Mouse (Mus musculus): ENCODE results near the gene Bicc1. TPM values are rescaled to one million over a fixed set of nuclear protein-coding genes. Genes with fewer than 3 reads are reported as not detected.
"Not testable (repeated sequence)": the region's sequence is repeated elsewhere in the genome, so short reads cannot be mapped to it uniquely, and the experiment has no call there.

The Bicc1 gene
- total and polyA plus RNA-seq, 2 experiments from 2014 or later: 4.9 to 6.5 TPM

DNA sequence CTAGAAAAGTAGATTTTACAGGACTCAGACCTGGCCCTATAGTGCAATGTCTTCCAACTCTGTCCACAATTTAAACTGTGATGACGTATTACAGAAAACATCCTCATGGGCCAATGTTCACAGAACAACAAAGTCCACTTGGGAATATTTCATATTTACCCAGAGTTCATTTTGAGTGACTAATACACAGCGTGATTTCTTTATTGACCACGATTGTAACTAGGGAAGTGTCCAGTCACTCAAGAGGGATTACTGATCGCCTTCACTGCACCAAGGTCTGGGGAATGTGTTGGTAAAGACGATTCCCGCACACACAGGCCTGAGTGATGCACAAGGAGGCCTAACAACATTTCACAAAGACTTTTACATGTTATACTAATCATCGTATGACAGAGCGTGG, 197.9 kb downstream of the Bicc1 start:
- Histone ChIP-seq H3K9me3 (ENCODE audit: low read length) (no peaks in the 10 kb centered on the region), H3K4me2 (ENCODE audit: low read depth, low read length, poor library complexity, severe bottlenecking) (no peak overlapping the region), H3K4me3 (ENCODE audit: low read depth, low read length) (no peak overlapping the region), H3K27ac (ENCODE audit: low read depth, low read length) (no peak overlapping the region), H3K27me3 (ENCODE audit: insufficient read depth, low read length) (no peaks in the 10 kb centered on the region), H3K36me3 (ENCODE audit: insufficient read depth, low read length) (no peaks in the 10 kb centered on the region), H3K9ac (replicated peaks; ENCODE audit: low read length, poor library complexity, severe bottlenecking) (no peak overlapping the region), H3K4me1 (ENCODE audit: insufficient read depth, low read length) (no peaks in the 10 kb centered on the region)
- DNase-seq (ENCODE audit: low spot score) (no peak), ATAC-seq (ENCODE audit: low FRiP score) (no peak)
- no peak for TF ChIP-seq CTCF (IDR thresholded peaks at IDR 0.05)
- 78% methylated on average over 8 of the region's 8 CpGs for WGBS

DNA sequence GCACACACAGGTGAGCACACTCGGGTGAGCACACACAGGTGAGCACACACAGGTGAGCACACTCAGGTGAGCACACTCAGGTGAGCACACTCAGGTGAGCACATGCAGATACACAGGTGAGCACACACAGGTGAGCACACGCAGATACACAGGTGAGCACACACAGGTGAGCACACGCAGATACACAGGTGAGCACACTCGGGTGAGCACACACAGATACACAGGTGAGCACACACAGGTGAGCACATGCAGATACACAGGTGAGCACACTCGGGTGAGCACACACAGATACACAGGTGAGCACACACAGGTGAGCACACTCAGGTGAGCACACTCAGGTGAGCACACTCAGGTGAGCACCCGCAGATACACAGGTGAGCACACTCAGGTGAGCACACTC, 199.1 kb downstream of the Bicc1 start:
- not testable (repeated sequence) for H3K4me1 ChIP-seq (ENCODE audit: insufficient read depth, low read length); H3K9ac ChIP-seq (replicated peaks; ENCODE audit: low read length, poor library complexity, severe bottlenecking); H3K27me3 ChIP-seq (ENCODE audit: insufficient read depth, low read length); ATAC-seq (ENCODE audit: low FRiP score); H3K36me3 ChIP-seq (ENCODE audit: insufficient read depth, low read length); H3K9me3 ChIP-seq (ENCODE audit: low read length); H3K4me2 ChIP-seq (ENCODE audit: low read depth, low read length, poor library complexity, severe bottlenecking); H3K4me3 ChIP-seq (ENCODE audit: low read depth, low read length); H3K27ac ChIP-seq (ENCODE audit: low read depth, low read length); DNase-seq (ENCODE audit: low spot score)
- WGBS: 95% methylated on average over 6 of the region's 6 CpGs

DNA sequence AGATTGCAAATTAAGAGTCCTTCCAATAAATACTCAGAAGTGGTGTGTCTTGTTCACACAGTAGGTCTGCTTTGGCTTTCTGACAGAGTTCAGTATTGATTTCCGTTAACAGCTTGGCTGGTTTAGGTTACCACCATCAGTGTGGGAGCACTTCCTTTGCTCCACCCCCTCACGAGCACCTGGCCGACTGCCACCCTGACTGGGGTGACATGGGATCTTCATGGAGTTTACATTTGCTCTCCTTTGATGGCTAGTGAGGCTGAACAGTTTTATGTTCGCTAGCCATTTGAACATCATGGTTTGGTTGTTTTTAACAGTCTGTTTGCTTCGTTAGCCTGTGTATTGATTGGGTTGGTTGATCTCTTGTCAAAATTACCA, 206.7 kb downstream of the Bicc1 start:
- DNase-seq (ENCODE audit: low spot score) (no peak), ATAC-seq (ENCODE audit: low FRiP score) (0 out of 2 replicates have a peak, but pooled peaks have one; percentile 14)
- H3K36me3 ChIP-seq (ENCODE audit: insufficient read depth, low read length): no peaks in the 10 kb centered on the region
- H3K27me3 ChIP-seq (ENCODE audit: insufficient read depth, low read length): no peaks in the 10 kb centered on the region
- peak overlapping the region; percentile 47; the same call in 1 of the 2 replicates for H3K4me2 ChIP-seq (ENCODE audit: low read depth, low read length, poor library complexity, severe bottlenecking)
- no peak overlapping the region for H3K4me3 ChIP-seq (ENCODE audit: low read depth, low read length)
- TF ChIP-seq CTCF (IDR thresholded peaks at IDR 0.05): no peak
- H3K4me1 ChIP-seq (ENCODE audit: insufficient read depth, low read length): peaks cover 10% of the 10 kb centered on the region
- H3K9me3 ChIP-seq (ENCODE audit: low read length): no peaks in the 10 kb centered on the region
- H3K9ac ChIP-seq (replicated peaks; ENCODE audit: low read length, poor library complexity, severe bottlenecking): no peak overlapping the region
- peak overlapping the region; percentile 80; the same call in 1 of the 2 replicates for H3K27ac ChIP-seq (ENCODE audit: low read depth, low read length)
- WGBS: 58% methylated on average over 5 of the region's 5 CpGs

DNA sequence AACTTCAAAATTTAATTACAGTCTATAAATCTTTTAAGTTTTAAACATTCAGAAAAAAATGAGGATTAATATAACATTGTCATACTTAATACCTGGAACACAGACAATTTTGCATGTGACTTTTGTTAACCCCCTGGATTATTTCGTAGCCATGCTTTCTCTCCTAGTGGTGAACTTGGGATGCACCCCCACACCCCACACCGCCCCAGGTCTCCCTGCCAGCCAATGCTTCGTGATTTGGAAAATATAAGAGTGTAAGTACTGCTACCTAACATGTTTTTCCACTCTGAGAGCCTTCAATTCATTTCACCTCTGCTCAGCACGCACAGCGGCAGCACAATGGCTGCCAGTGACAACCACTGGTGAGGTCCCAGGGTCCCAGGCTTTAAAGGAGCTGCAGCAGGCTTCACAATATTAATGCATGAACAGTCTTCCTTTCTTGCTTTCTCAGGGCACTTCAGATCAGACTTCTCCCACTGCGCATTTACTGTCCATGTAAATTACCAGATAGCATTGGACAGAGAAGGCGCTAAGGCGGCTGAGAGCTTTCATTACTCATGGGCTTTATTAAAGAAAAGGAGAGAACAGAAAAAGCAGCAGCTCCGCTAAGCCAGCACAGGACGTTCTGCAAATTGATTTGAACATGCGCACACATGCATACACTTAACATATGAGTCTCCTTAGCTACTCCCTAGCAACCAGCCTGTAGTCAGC, 207.3 kb downstream of the Bicc1 start:
- 14% methylated on average over 11 of the region's 11 CpGs for WGBS
- Histone ChIP-seq H3K9ac (replicated peaks; ENCODE audit: low read length, poor library complexity, severe bottlenecking) (peak overlapping the region; percentile 51), H3K9me3 (ENCODE audit: low read length) (no peaks in the 10 kb centered on the region), H3K4me1 (ENCODE audit: insufficient read depth, low read length) (peaks cover 10% of the 10 kb centered on the region), H3K27me3 (ENCODE audit: insufficient read depth, low read length) (no peaks in the 10 kb centered on the region), H3K27ac (ENCODE audit: low read depth, low read length) (peak overlapping the region; percentile 80), H3K4me3 (ENCODE audit: low read depth, low read length) (peak overlapping the region; percentile 25), H3K36me3 (ENCODE audit: insufficient read depth, low read length) (no peaks in the 10 kb centered on the region), H3K4me2 (ENCODE audit: low read depth, low read length, poor library complexity, severe bottlenecking) (peak overlapping the region; percentile 47)
- peak; percentile 88 for DNase-seq (ENCODE audit: low spot score)
- ATAC-seq (ENCODE audit: low FRiP score): peak; percentile 78
- peak; percentile 44 for TF ChIP-seq CTCF (IDR thresholded peaks at IDR 0.05)

DNA sequence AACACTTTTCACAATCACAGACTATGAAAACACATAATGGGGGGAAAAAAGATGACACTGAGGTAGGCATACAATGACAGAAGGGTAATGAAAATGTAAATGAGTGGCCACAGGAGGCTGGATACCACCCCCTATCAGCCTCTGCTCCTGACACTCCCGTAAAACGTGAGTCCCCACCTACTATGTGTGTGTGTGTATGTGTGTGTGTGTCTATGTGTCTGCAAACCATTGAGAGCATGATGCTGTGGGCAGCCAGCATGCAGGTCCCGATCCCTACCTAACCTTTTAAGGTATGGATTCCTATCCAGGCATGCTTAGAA, 209.4 kb downstream of the Bicc1 start:
- peaks cover 10% of the 10 kb centered on the region for H3K4me1 ChIP-seq (ENCODE audit: insufficient read depth, low read length)
- H3K4me3 ChIP-seq (ENCODE audit: low read depth, low read length): no peak overlapping the region
- DNase-seq (ENCODE audit: low spot score) (no peak), ATAC-seq (ENCODE audit: low FRiP score) (no peak; the same call in 1 of the 2 replicates)
- WGBS: 15% methylated on average over 3 of the region's 3 CpGs
- peak overlapping the region; percentile 28 for H3K4me2 ChIP-seq (ENCODE audit: low read depth, low read length, poor library complexity, severe bottlenecking)
- H3K9ac ChIP-seq (replicated peaks; ENCODE audit: low read length, poor library complexity, severe bottlenecking): peak overlapping the region; percentile 6; the same call in 1 of the 2 replicates
- no peaks in the 10 kb centered on the region for H3K9me3 ChIP-seq (ENCODE audit: low read length)
- no peak for TF ChIP-seq CTCF (IDR thresholded peaks at IDR 0.05)
- H3K27ac ChIP-seq (ENCODE audit: low read depth, low read length): peak overlapping the region; percentile 65
- no peaks in the 10 kb centered on the region for H3K27me3 ChIP-seq (ENCODE audit: insufficient read depth, low read length)
- no peaks in the 10 kb centered on the region for H3K36me3 ChIP-seq (ENCODE audit: insufficient read depth, low read length)

DNA sequence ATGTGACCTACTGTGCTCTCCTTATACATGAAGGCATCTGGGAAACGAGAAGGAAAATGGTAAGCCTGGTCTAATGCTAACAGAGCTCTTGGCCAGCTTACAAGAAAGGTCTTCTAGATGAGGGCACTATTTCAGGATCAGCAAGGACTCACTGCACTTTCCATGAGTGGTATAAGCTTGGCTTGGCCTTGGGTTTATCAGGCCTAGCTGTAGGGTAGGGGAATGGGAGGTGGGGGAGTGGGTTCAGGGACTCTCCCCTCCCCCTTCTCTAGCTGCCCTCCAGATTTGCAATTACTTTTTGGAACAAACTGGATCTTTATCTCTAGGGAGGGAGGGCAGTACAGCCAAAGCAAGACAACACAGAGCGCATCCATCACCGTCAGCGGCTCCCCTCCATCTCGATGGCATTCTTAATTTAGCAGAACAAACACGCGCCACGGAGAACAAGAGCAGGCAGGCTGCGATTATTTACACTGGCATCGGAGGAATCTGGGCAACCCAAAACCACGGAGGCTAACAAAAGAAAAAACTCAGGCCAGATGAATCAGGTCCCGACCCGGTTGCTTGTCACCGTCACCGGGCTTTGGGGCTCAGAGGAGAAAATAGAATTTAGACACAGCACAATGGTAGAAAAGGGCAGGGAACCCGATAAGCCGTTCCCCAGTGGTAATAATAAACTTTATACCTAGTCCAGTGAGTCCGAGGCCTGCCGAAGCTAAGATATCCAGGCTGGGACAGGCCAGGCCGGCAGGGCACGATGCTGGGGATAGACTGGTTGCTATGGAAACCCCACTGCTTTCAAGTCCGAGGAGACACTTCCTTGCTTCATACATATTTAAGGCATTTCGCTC, 210.0 kb downstream of the Bicc1 start:
- WGBS: 14% methylated on average over 23 of the region's 23 CpGs

More for the DNA sequence above, 210.0 kb downstream of the Bicc1 start:
- peak overlapping the region; percentile 6; the same call in 1 of the 2 replicates for H3K9ac ChIP-seq (replicated peaks; ENCODE audit: low read length, poor library complexity, severe bottlenecking)
- TF ChIP-seq CTCF (IDR thresholded peaks at IDR 0.05): no peak
- DNase-seq (ENCODE audit: low spot score) (peak; percentile 76), ATAC-seq (ENCODE audit: low FRiP score) (peak; percentile 71; the same call in 1 of the 2 replicates)
- no peaks in the 10 kb centered on the region for H3K27me3 ChIP-seq (ENCODE audit: insufficient read depth, low read length)
- peaks cover 10% of the 10 kb centered on the region for H3K4me1 ChIP-seq (ENCODE audit: insufficient read depth, low read length)
- no peaks in the 10 kb centered on the region for H3K36me3 ChIP-seq (ENCODE audit: insufficient read depth, low read length)
- peak overlapping the region; percentile 28 for H3K4me2 ChIP-seq (ENCODE audit: low read depth, low read length, poor library complexity, severe bottlenecking)
- H3K9me3 ChIP-seq (ENCODE audit: low read length): no peaks in the 10 kb centered on the region
- H3K4me3 ChIP-seq (ENCODE audit: low read depth, low read length): no peak overlapping the region
- H3K27ac ChIP-seq (ENCODE audit: low read depth, low read length): peak overlapping the region; percentile 77

Measured in midbrain, postnatal 0 days (tissue).